In the genomic region with DNA sequence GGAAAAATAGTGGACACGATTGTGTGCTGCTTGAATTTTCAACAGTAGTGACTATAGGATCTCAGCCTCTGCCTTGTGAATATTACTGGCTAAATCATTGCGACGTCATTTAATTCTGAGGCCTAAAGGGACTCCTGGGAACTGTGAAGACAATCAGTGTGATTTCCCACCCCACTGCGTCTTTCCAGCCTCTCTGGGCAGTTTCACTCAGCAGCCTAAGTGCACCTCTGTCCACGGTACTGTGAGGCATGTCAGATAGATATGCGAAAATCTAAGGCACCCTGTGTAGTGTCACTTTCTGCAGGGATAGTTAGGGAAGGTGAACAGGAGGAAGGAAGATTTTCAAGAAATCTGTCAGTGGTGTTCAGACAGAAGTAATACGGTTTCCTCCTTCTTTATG, we compare ENCODE assay signal across 9 mouse cellular contexts. TPM values are rescaled to one million over a fixed set of nuclear protein-coding genes. Genes with fewer than 3 reads are reported as not detected.
DNase-seq lines count a peak whose midpoint lies in the region; ATAC-seq lines count a peak whose summit lies in the region.
"Had no signal": no experiment of that assay in that cellular context is flagged by ENCODE, and none has a peak within 500 bp of the region (broad histone marks: within the 10 kb centered on the region; RNA-seq: fewer than 3 reads in every experiment).

No protein-coding gene starts in this region.

- no peaks in the 10 kb centered on the region for H3K9me3 ChIP-seq in heart, embryonic 13.5 days
- H3K9me3 ChIP-seq in forebrain, embryonic 15.5 days, result no peaks in the 10 kb centered on the region
- H3K9me3 ChIP-seq in midbrain, embryonic 12.5 days, result no peaks in the 10 kb centered on the region

- peak overlapping the region; percentile 61 for H3K4me3 ChIP-seq in heart, embryonic 13.5 days
- peak overlapping the region; percentile 64; the same call in 1 of the 2 replicates for H3K4me3 ChIP-seq in forebrain, embryonic 15.5 days
- no peak overlapping the region for H3K4me3 ChIP-seq in midbrain, embryonic 12.5 days

- H3K27ac ChIP-seq in heart, embryonic 13.5 days (replicated peaks), result no peak overlapping the region
- no peak overlapping the region for H3K27ac ChIP-seq in forebrain, embryonic 15.5 days (replicated peaks)
- no peak overlapping the region for H3K27ac ChIP-seq in midbrain, embryonic 12.5 days (replicated peaks)

- ATAC-seq in heart, embryonic 13.5 days (ENCODE audit: extremely low read depth, insufficient number of reproducible peaks, low FRiP score, low TSS enrichment), result no peak
- no peak for ATAC-seq in forebrain, embryonic 15.5 days (replicated peaks)
- ATAC-seq in midbrain, embryonic 12.5 days (ENCODE audit: low FRiP score, low read depth), result no peak
- no peak for ATAC-seq in activated CD4-positive, CD25-positive, alpha-beta regulatory T cell, adult 4 months

- no peak overlapping the region for H3K9ac ChIP-seq in heart, embryonic 13.5 days
- no peak overlapping the region for H3K9ac ChIP-seq in forebrain, embryonic 15.5 days (replicated peaks)
- no peak overlapping the region for H3K9ac ChIP-seq in midbrain, embryonic 12.5 days (replicated peaks)

- peak overlapping the region; percentile 98 for H3K4me2 ChIP-seq in heart, embryonic 13.5 days
- peak overlapping the region; percentile 89; the same call in 1 of the 2 replicates for H3K4me2 ChIP-seq in forebrain, embryonic 15.5 days (replicated peaks)
- peak overlapping the region; percentile 90 for H3K4me2 ChIP-seq in midbrain, embryonic 12.5 days (replicated peaks)

- DNase-seq in heart, adult 18-20 months, result no peak
- DNase-seq in MN1 (ENCODE audit: low spot score), result peak; percentile 16
- DNase-seq in gastrocnemius, postnatal 25 days, result no peak
- DNase-seq in thymus, postnatal 4 days, result no peak

- H3K27me3 ChIP-seq in heart, embryonic 13.5 days (replicated peaks), result peaks cover 66% of the 10 kb centered on the region
- peaks cover 4% of the 10 kb centered on the region; the same call in 1 of the 2 replicates for H3K27me3 ChIP-seq in forebrain, embryonic 15.5 days
- peaks cover 47% of the 10 kb centered on the region for H3K27me3 ChIP-seq in midbrain, embryonic 12.5 days

- peaks cover 28% of the 10 kb centered on the region for H3K4me1 ChIP-seq in heart, embryonic 13.5 days
- peaks cover 20% of the 10 kb centered on the region for H3K4me1 ChIP-seq in forebrain, embryonic 15.5 days
- peaks cover 17% of the 10 kb centered on the region for H3K4me1 ChIP-seq in midbrain, embryonic 12.5 days

- H3K36me3 ChIP-seq in heart, embryonic 13.5 days, result no peaks in the 10 kb centered on the region
- no peaks in the 10 kb centered on the region for H3K36me3 ChIP-seq in forebrain, embryonic 15.5 days
- no peaks in the 10 kb centered on the region for H3K36me3 ChIP-seq in midbrain, embryonic 12.5 days

- WGBS in heart, embryonic 13.5 days, result 24% methylated on average over 7 of the region's 7 CpGs
- WGBS in forebrain, embryonic 15.5 days, result 55% methylated on average over 7 of the region's 7 CpGs
- WGBS in midbrain, embryonic 12.5 days, result 44% methylated on average over 7 of the region's 7 CpGs

RNA-seq across cellular contexts. Expression of a gene that starts 0.6 kb away (rescaled TPM):
- 0.11 and 0.39 TPM in 2 replicates for polyA plus RNA-seq in heart, embryonic 13.5 days (2015; fragmentation: Nextera tagmentation; extraction: Ambion mirVana)
- total RNA-seq in heart, adult 18-20 months (2021), result under 1 TPM; 0.37 to 0.39 TPM
- 21.9 and 24.4 TPM in 2 replicates for polyA plus RNA-seq in forebrain, embryonic 15.5 days (2015; fragmentation: Nextera tagmentation; extraction: Ambion mirVana)
- polyA plus RNA-seq in midbrain, embryonic 12.5 days (2016; fragmentation: Nextera tagmentation; extraction: Ambion mirVana), result 4.0 and 4.2 TPM in 2 replicates
- total RNA-seq in gastrocnemius, postnatal 25 days (2021), result under 1 TPM in 1 of 2 experiments, not detected in 1; 0.31 TPM
- polyA plus RNA-seq in activated CD4-positive, CD25-positive, alpha-beta regulatory T cell, adult 4 months (2017; shearing (Covaris generic)), result under 1 TPM in 1 of 2 experiments, not detected in 1; 0.53 TPM
- polyA plus RNA-seq: testis, adult 2 months had no signal
